Mouse (Mus musculus) E14TG2a.4 (cell line): ENCODE measurements around the gene Kmt5b.
A peak's percentile ranks its signal among the peaks of the same experiment; 100 is the strongest.

ENCODE experiments used
- H3K27me3 ChIP-seq: 2 replicates; pipeline ENCODE4 v1.6.1; 2014; ENCODE audit warnings: low read length, control low read depth; ENCODE audit not compliant: insufficient read depth
- H3K36me3 ChIP-seq: 2 replicates; pipeline ENCODE4 v1.6.1; 2014; ENCODE audit warnings: low read length, control low read depth; ENCODE audit not compliant: insufficient read depth
- H3K4me1 ChIP-seq: replicated peaks from 2 replicates; pipeline ENCODE4 v1.6.1; 2014; ENCODE audit warnings: low read depth, low read length, control low read depth
- H3K4me3 ChIP-seq: replicated peaks from 2 replicates; pipeline ENCODE4 v1.5.1; 2014; ENCODE audit warnings: mild to moderate bottlenecking, low read length
- H3K9me3 ChIP-seq: 2 replicates; pipeline ENCODE4 v1.6.1; 2014; ENCODE audit warnings: low read length, control low read depth
- CTCF ChIP-seq: conservative IDR thresholded peaks from 2 replicates; pipeline ENCODE4 v1.5.1; 2014; ENCODE audit warnings: low read length
- NANOG ChIP-seq: IDR thresholded peaks from 2 replicates; pipeline ENCODE4 v1.6.1; 2014; ENCODE audit warnings: borderline replicate concordance, low read length, mixed read lengths
- POU5F1 ChIP-seq: IDR thresholded peaks from 2 replicates; pipeline ENCODE4 v1.6.1; 2014; ENCODE audit warnings: low read length, borderline replicate concordance

Gene Kmt5b

DNA sequence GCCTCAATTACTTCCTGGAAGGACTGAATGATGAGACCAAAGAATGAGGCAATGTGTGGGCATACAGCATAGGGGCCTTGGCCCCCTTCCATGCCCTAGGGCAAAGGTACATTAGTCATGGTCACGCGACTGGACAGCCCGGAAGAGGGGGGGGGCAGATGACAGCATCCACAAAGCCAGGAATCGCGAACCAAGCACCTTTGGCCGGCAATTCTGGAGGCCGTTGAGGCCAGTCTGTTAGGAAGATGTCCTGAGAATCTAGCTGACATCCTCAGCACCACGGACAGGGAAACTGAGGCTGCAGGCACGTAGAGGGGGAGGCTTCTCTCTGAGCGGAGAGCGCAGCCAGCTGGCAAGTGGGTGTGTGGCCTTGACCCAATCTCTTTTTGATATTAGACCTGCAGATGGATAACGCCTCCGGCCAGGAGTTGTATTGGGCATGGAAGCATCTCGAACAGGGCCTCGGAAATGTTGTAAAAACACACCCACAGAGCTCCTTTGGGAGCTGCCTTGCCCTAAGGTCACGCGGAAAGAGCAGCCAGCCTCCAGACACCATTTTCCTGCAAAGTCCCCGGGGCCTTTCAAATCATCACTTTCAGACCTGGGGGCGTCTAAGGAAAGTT lies 83.7 kb downstream of the Kmt5b start:
- Histone ChIP-seq H3K4me1 (peaks cover 82% of the 10 kb centered on the region), H3K27me3 (no peaks in the 10 kb centered on the region), H3K9me3 (no peaks in the 10 kb centered on the region), H3K36me3 (peaks cover 20% of the 10 kb centered on the region), H3K4me3 (peak overlapping the region; percentile 98)
- TF ChIP-seq POU5F1 (no peak), NANOG (no peak), CTCF (no peak)

GRCm38 (mm10) chr19:3851502-3851962 lies 84.3 kb downstream of the Kmt5b start, which contains the start of gene Chka:
Gene Chka (plus strand): TSS chr19:3851773.
- no peak for TF ChIP-seq CTCF
- TF ChIP-seq NANOG: no peak
- TF ChIP-seq POU5F1: no peak
- Histone ChIP-seq H3K4me3 (peak within 1 kb of the TSS; percentile 98), H3K9me3 (no peaks in the 10 kb centered on the region), H3K27me3 (no peaks in the 10 kb centered on the region), H3K36me3 (peaks cover 20% of the 10 kb centered on the region), H3K4me1 (peaks cover 82% of the 10 kb centered on the region)

- TF ChIP-seq NANOG: no peak
- TF ChIP-seq CTCF: no peak
- no peak for TF ChIP-seq POU5F1
- H3K36me3 ChIP-seq: peaks cover 20% of the 10 kb centered on the region
- no peaks in the 10 kb centered on the region for H3K27me3 ChIP-seq
- H3K4me3 ChIP-seq: peak overlapping the region; percentile 98
- H3K9me3 ChIP-seq: no peaks in the 10 kb centered on the region
- H3K4me1 ChIP-seq: peaks cover 80% of the 10 kb centered on the region
Measured at GRCm38 (mm10) chr19:3851979-3852681, 84.9 kb downstream of the Kmt5b start.

DNA sequence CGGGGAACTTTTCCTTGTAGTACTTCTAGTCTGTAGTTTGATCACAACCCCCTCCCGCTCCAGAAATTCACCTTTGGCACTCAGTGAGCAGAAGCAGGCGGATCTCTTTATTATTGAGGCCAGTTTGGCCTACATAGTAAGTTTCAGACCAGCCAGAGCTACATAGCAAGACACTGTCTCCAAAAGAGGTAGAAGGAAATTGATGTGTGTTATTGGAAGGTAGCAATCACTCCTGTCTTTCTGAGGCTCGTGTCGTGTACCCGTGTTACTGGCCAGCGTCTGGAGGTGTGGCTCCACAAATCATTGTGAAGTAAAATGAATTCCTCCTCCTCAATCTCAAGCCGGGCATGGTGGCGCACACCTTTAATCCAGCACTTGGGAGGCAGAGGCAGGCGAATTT lies 85.9 kb downstream of the Kmt5b start:
- TF ChIP-seq CTCF (no peak), POU5F1 (no peak), NANOG (no peak)
- H3K4me3 ChIP-seq: peak overlapping the region; percentile 98

GRCm38 (mm10) chr19:3853891-3854290 lies 86.7 kb downstream of the Kmt5b start:
- no peaks in the 10 kb centered on the region for H3K9me3 ChIP-seq
- H3K27me3 ChIP-seq: no peaks in the 10 kb centered on the region
- TF ChIP-seq CTCF (no peak), NANOG (no peak), POU5F1 (no peak)
- H3K36me3 ChIP-seq: peaks cover 30% of the 10 kb centered on the region
- peaks cover 79% of the 10 kb centered on the region for H3K4me1 ChIP-seq
- peak overlapping the region; percentile 98 for H3K4me3 ChIP-seq

More for the DNA sequence above, 85.9 kb downstream of the Kmt5b start:
- Histone ChIP-seq H3K36me3 (peaks cover 23% of the 10 kb centered on the region), H3K9me3 (no peaks in the 10 kb centered on the region), H3K27me3 (no peaks in the 10 kb centered on the region), H3K4me1 (peaks cover 80% of the 10 kb centered on the region)

GRCm38 (mm10) chr19:3855091-3855490 lies 87.9 kb downstream of the Kmt5b start:
- Histone ChIP-seq H3K4me3 (peak overlapping the region; percentile 62), H3K4me1 (peaks cover 77% of the 10 kb centered on the region), H3K27me3 (no peaks in the 10 kb centered on the region), H3K9me3 (no peaks in the 10 kb centered on the region), H3K36me3 (peaks cover 41% of the 10 kb centered on the region)
- TF ChIP-seq CTCF (no peak), NANOG (no peak), POU5F1 (no peak)

DNA sequence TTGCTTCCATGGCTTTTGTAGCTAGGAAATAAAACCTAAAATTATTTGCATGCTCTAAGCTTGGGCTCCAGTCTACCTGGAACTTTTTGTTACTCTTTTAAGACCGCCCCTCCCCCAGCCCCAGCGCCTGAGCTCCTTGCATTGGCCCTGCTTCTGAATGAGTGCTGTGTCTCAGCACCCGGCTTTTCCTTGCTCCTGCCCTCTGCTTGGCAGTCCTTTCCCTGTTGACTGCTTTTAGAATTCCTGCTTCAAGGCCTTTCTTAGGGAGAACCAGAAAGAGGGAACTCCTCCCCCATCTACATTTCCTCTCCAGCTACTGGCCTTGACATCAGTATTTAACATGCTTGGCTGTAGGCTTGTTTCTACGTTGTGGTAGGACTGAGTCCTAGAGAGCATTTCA lies 88.4 kb downstream of the Kmt5b start:
- H3K9me3 ChIP-seq: no peaks in the 10 kb centered on the region
- H3K36me3 ChIP-seq: peaks cover 43% of the 10 kb centered on the region
- H3K27me3 ChIP-seq: no peaks in the 10 kb centered on the region
- H3K4me3 ChIP-seq: peak overlapping the region; percentile 62
- TF ChIP-seq CTCF (no peak), NANOG (no peak), POU5F1 (no peak)
- peaks cover 74% of the 10 kb centered on the region for H3K4me1 ChIP-seq

GRCm38 (mm10) chr19:3857220-3857619 lies 90.0 kb downstream of the Kmt5b start:
- Histone ChIP-seq H3K4me3 (no peak overlapping the region), H3K9me3 (no peaks in the 10 kb centered on the region), H3K4me1 (peaks cover 73% of the 10 kb centered on the region), H3K36me3 (peaks cover 57% of the 10 kb centered on the region), H3K27me3 (no peaks in the 10 kb centered on the region)
- TF ChIP-seq CTCF (no peak), NANOG (no peak), POU5F1 (no peak)

DNA sequence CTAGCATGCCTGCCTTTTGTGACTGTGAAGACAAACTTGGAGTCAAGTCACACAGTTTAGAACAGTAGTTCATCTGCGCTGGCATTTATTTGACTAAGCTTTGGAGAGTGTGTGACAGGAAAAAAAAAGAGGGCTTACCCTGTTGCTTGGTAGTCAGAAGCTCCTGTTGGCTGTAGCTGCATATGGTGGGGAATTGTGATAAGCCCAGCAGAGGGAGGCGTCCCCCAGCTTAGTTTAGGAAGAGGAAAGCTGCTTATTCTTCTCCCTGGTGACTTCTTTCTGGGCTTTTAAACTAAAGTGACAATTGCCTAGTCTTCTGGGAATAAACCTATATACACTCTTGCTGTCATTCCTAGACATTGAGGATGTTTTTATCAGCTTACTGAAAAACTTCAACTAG lies 95.5 kb downstream of the Kmt5b start:
- Histone ChIP-seq H3K36me3 (peaks cover 68% of the 10 kb centered on the region), H3K27me3 (no peaks in the 10 kb centered on the region), H3K4me1 (peaks cover 35% of the 10 kb centered on the region), H3K4me3 (no peak overlapping the region), H3K9me3 (no peaks in the 10 kb centered on the region)
- no peak for TF ChIP-seq POU5F1
- TF ChIP-seq NANOG: no peak
- TF ChIP-seq CTCF: no peak
